Mouse (Mus musculus) hindbrain, embryonic 16.5 days (tissue): ENCODE data around the gene Scgb1c1. TPM values are rescaled to one million over a fixed set of nuclear protein-coding genes. Genes with fewer than 3 reads are reported as not detected.
"Not testable (repeated sequence)": the region's sequence is repeated elsewhere in the genome, so short reads cannot be mapped to it uniquely, and the experiment has no call there.

ENCODE experiments used
- ATAC-seq: fragments of 200-750 bp; cut with Nextera tagmentation; 2 replicates; pipeline ENCODE4 v1.8.0; 2017; ENCODE audit warnings: moderate TSS enrichment, moderate library complexity
- H3K27ac ChIP-seq: fragments of 300-500 bp; sonication (generic); 2 replicates; pipeline ENCODE4 v1.5.1; 2014; ENCODE audit warnings: low read depth, mild to moderate bottlenecking, control low read depth, low read length, moderate library complexity
- H3K27me3 ChIP-seq: fragments of 300-500 bp; sonication (generic); replicated peaks from 2 replicates; pipeline ENCODE4 v1.6.1; 2014; ENCODE audit warnings: low read length; ENCODE audit not compliant: control insufficient read depth, insufficient read depth
- H3K36me3 ChIP-seq: fragments of 300-500 bp; sonication (generic); 2 replicates; pipeline ENCODE4 v1.6.1; 2014; ENCODE audit warnings: mild to moderate bottlenecking, low read length, moderate library complexity, mixed read lengths; ENCODE audit not compliant: control insufficient read depth, insufficient read depth
- H3K4me1 ChIP-seq: fragments of 300-500 bp; sonication (generic); 2 replicates; pipeline ENCODE4 v1.6.1; 2014; ENCODE audit warnings: low read depth, low read length; ENCODE audit not compliant: control insufficient read depth, insufficient read depth
- H3K4me2 ChIP-seq: fragments of 300-500 bp; sonication (generic); 2 replicates; pipeline ENCODE4 v1.6.1; 2014; ENCODE audit warnings: mild to moderate bottlenecking, low read length, control low read depth, moderate library complexity
- H3K4me3 ChIP-seq: fragments of 300-500 bp; sonication (generic); 2 replicates; pipeline ENCODE4 v1.5.1; 2014; ENCODE audit warnings: mild to moderate bottlenecking, low read length, control low read depth, moderate library complexity
- H3K9ac ChIP-seq: fragments of 300-500 bp; sonication (generic); 2 replicates; pipeline ENCODE4 v1.6.1; 2014; ENCODE audit warnings: low read depth, mild to moderate bottlenecking, control low read depth, low read length, moderate library complexity
- H3K9me3 ChIP-seq: fragments of 300-500 bp; sonication (generic); 2 replicates; pipeline ENCODE4 v1.6.1; 2014; ENCODE audit warnings: mild to moderate bottlenecking, low read length, moderate library complexity; ENCODE audit not compliant: control insufficient read depth
- whole genome bisulfite sequencing: fragments of 180-500 bp; shearing (Covaris S2); extraction: QIAGEN DNeasy Blood & Tissue Kit; methylation state at CpG from one replicate; pipeline ENCODE4 v1.1.7; 2014; 5-methylcytosine and 5-hydroxymethylcytosine counted together
- polyA plus RNA-seq: library from polyadenylated mRNA; unstranded; fragments of >200 nt; fragmentation: Nextera tagmentation; extraction: Ambion mirVana; gene quantifications from 2 replicates; pipeline ENCODE4 v1.2.1, GENCODE M21; 2015

Scgb1c1 gene
- polyA plus RNA-seq, 1 experiment from 2014 or later: not detected

- Histone ChIP-seq H3K4me3 (peak overlapping the region; percentile 99), H3K4me1 (peaks cover 13% of the 10 kb centered on the region), H3K9ac (peak overlapping the region; percentile 93), H3K4me2 (peak overlapping the region; percentile 79), H3K27me3 (no peaks in the 10 kb centered on the region), H3K9me3 (no peaks in the 10 kb centered on the region), H3K36me3 (peaks cover 10% of the 10 kb centered on the region), H3K27ac (peak overlapping the region; percentile 74)
- under 1% methylated on average over 12 of the region's 12 CpGs for WGBS
- ATAC-seq: peak; percentile 74; the same call in 1 of the 2 replicates
Observed at GRCm38 (mm10) chr7:140882469-140882803, 37.1 kb downstream of the Scgb1c1 start.

- not testable (repeated sequence) for H3K27ac ChIP-seq, H3K9ac ChIP-seq, H3K4me3 ChIP-seq, H3K27me3 ChIP-seq, H3K4me1 ChIP-seq, H3K4me2 ChIP-seq, H3K9me3 ChIP-seq, ATAC-seq
- H3K36me3 ChIP-seq: peaks cover 52% of the 10 kb centered on the region
- WGBS: 97% methylated on average over 16 of the region's 16 CpGs
Observed at GRCm38 (mm10) chr7:140890636-140891035, 45.3 kb downstream of the Scgb1c1 start.

- H3K27ac ChIP-seq: no peak overlapping the region
- no peaks in the 10 kb centered on the region for H3K27me3 ChIP-seq
- no peak overlapping the region for H3K4me2 ChIP-seq
- peaks cover 53% of the 10 kb centered on the region for H3K36me3 ChIP-seq
- H3K9me3 ChIP-seq: no peaks in the 10 kb centered on the region
- no peak for ATAC-seq
- H3K4me3 ChIP-seq: no peak overlapping the region
- WGBS: 87% methylated on average over 7 of the region's 7 CpGs
- no peak overlapping the region for H3K9ac ChIP-seq
- no peaks in the 10 kb centered on the region for H3K4me1 ChIP-seq
Observed at GRCm38 (mm10) chr7:140894031-140894430, 48.7 kb downstream of the Scgb1c1 start.

- H3K36me3 ChIP-seq: peaks cover 51% of the 10 kb centered on the region
- H3K4me1 ChIP-seq: no peaks in the 10 kb centered on the region
- H3K27me3 ChIP-seq: no peaks in the 10 kb centered on the region
- H3K9ac ChIP-seq: no peak overlapping the region
- H3K4me2 ChIP-seq: no peak overlapping the region
- 96% methylated on average over 3 of the region's 3 CpGs for WGBS
- no peaks in the 10 kb centered on the region for H3K9me3 ChIP-seq
- no peak overlapping the region for H3K27ac ChIP-seq
- ATAC-seq: no peak
- no peak overlapping the region for H3K4me3 ChIP-seq
Observed at GRCm38 (mm10) chr7:140894611-140895010, 49.3 kb downstream of the Scgb1c1 start.

Other genes with a start within 250 kb of the Scgb1c1 start
- 0.05 TPM in 1 of 2 replicates, not detected in the other for gene Olfr46, start 244.3 kb upstream of the Scgb1c1 start, polyA plus RNA-seq
- not detected in 2 replicates for gene Olfr61, start 216.6 kb upstream of the Scgb1c1 start, polyA plus RNA-seq
- not detected in 2 replicates for gene Olfr53, start 199.1 kb upstream of the Scgb1c1 start, polyA plus RNA-seq
- 0.05 TPM in 1 of 2 replicates, not detected in the other for gene Olfr539, start 185.6 kb upstream of the Scgb1c1 start, polyA plus RNA-seq
- gene Olfr45, start 163.6 kb upstream of the Scgb1c1 start, polyA plus RNA-seq: not detected in 2 replicates
- gene Olfr541, start 148.3 kb upstream of the Scgb1c1 start, polyA plus RNA-seq: not detected in 2 replicates
- gene Cyp2e1, start 81.8 kb upstream of the Scgb1c1 start, polyA plus RNA-seq: not detected in 2 replicates
- 0.60 and 0.89 TPM in 2 replicates for gene Syce1, start 57.7 kb upstream of the Scgb1c1 start, polyA plus RNA-seq
- gene Zfp941, start 23.4 kb upstream of the Scgb1c1 start, polyA plus RNA-seq: 28.8 and 32.3 TPM in 2 replicates
- not detected in 2 replicates for gene Urah, start 10.5 kb upstream of the Scgb1c1 start, polyA plus RNA-seq
- 0.21 and 0.29 TPM in 2 replicates for gene Odf3, start 2.3 kb downstream of the Scgb1c1 start, polyA plus RNA-seq
- 0.19 TPM in 1 of 2 replicates, not detected in the other for gene Gm45785, start 10.8 kb downstream of the Scgb1c1 start, polyA plus RNA-seq
- gene Ric8a, start 11.4 kb downstream of the Scgb1c1 start, polyA plus RNA-seq: 110 and 112 TPM in 2 replicates
- gene Bet1l, start 12.0 kb downstream of the Scgb1c1 start, polyA plus RNA-seq: 37.5 and 47.5 TPM in 2 replicates
- gene Psmd13, start 36.4 kb downstream of the Scgb1c1 start, polyA plus RNA-seq: 259 and 260 TPM in 2 replicates
- 60.8 and 70.6 TPM in 2 replicates for gene Sirt3, start 36.8 kb downstream of the Scgb1c1 start, polyA plus RNA-seq
- 2.0 TPM in 1 of 2 replicates, not detected in the other for gene Cox8b, start 54.9 kb downstream of the Scgb1c1 start, polyA plus RNA-seq
- 0.65 and 0.75 TPM in 2 replicates for gene Nlrp6, start 75.4 kb downstream of the Scgb1c1 start, polyA plus RNA-seq
- 8.3 and 10.4 TPM in 2 replicates for gene Pgghg, start 95.8 kb downstream of the Scgb1c1 start, polyA plus RNA-seq
- 0.49 and 1.7 TPM in 2 replicates for gene Ifitm5, start 104.7 kb downstream of the Scgb1c1 start, polyA plus RNA-seq
- gene Gm45717, start 110.4 kb downstream of the Scgb1c1 start, polyA plus RNA-seq: not detected in 2 replicates
- gene Ifitm2, start 110.4 kb downstream of the Scgb1c1 start, polyA plus RNA-seq: 182 and 202 TPM in 2 replicates
- 15.2 and 19.4 TPM in 2 replicates for gene Ifitm1, start 121.7 kb downstream of the Scgb1c1 start, polyA plus RNA-seq
- gene Ifitm3, start 165.2 kb downstream of the Scgb1c1 start, polyA plus RNA-seq: 41.2 and 43.1 TPM in 2 replicates
- 0.83 and 1.3 TPM in 2 replicates for gene Ifitm6, start 172.4 kb downstream of the Scgb1c1 start, polyA plus RNA-seq
- gene Gm17387, start 183.6 kb downstream of the Scgb1c1 start, polyA plus RNA-seq: not detected in 2 replicates
- gene B4galnt4, start 215.6 kb downstream of the Scgb1c1 start, polyA plus RNA-seq: 53.3 and 55.0 TPM in 2 replicates
- gene Pkp3, start 232.7 kb downstream of the Scgb1c1 start, polyA plus RNA-seq: 0.31 and 0.32 TPM in 2 replicates